Mouse (Mus musculus) ovary, postnatal 36 days (tissue): Measurements from ENCODE around the gene Emc10.

Experiments
- DNase-seq: peaks from one replicate; pipeline ENCODE4 v3.0.0; 2022; ENCODE audit warnings: low spot score, mixed read lengths

Gene Emc10

GRCm38 (mm10) chr7:44495992-44496770, at the start of gene Emc10, which contains the start of gene Fam71e1:
TSS of gene Emc10 (minus strand) at chr7:44496529.
TSS of gene Fam71e1 (plus strand) at chr7:44496581.
- DNase-seq, result peak; percentile 97

GRCm38 (mm10) chr7:44543071-44543470, 46.7 kb upstream of the Emc10 start:
- DNase-seq, result no peak

GRCm38 (mm10) chr7:44542555-44542954, 46.2 kb upstream of the Emc10 start:
- no peak for DNase-seq

- no peak for DNase-seq
Measured at GRCm38 (mm10) chr7:44538756-44539624, 42.7 kb upstream of the Emc10 start.

- DNase-seq, result peak; percentile 38
Measured at GRCm38 (mm10) chr7:44537496-44537895, 41.2 kb upstream of the Emc10 start.

GRCm38 (mm10) chr7:44537009-44537408, 40.7 kb upstream of the Emc10 start:
- DNase-seq, result no peak

GRCm38 (mm10) chr7:44536590-44536968, 40.2 kb upstream of the Emc10 start:
- DNase-seq, result peak; percentile 42

GRCm38 (mm10) chr7:44535657-44536589, 39.6 kb upstream of the Emc10 start:
- no peak for DNase-seq

GRCm38 (mm10) chr7:44534656-44535441, 38.5 kb upstream of the Emc10 start:
- no peak for DNase-seq

- no peak for DNase-seq
Measured at GRCm38 (mm10) chr7:44534242-44534641, 37.9 kb upstream of the Emc10 start.

GRCm38 (mm10) chr7:44533746-44534045, 37.4 kb upstream of the Emc10 start:
- DNase-seq, result no peak

GRCm38 (mm10) chr7:44532918-44533745, 36.8 kb upstream of the Emc10 start:
- DNase-seq, result no peak

- no peak for DNase-seq
Measured at GRCm38 (mm10) chr7:44531946-44532732, 35.8 kb upstream of the Emc10 start, which contains the start of gene Spib. TSS of gene Spib (minus strand) at chr7:44532071.

- DNase-seq, result no peak
Measured at GRCm38 (mm10) chr7:44531207-44531606, 34.9 kb upstream of the Emc10 start.

- no peak for DNase-seq
Measured at GRCm38 (mm10) chr7:44530507-44530906, 34.2 kb upstream of the Emc10 start.

GRCm38 (mm10) chr7:44529518-44529917, 33.2 kb upstream of the Emc10 start:
- DNase-seq, result no peak

GRCm38 (mm10) chr7:44527483-44528398, 31.4 kb upstream of the Emc10 start:
- DNase-seq, result peak; percentile 75

- no peak for DNase-seq
Measured at GRCm38 (mm10) chr7:44526414-44527154, 30.3 kb upstream of the Emc10 start.
